Mouse (Mus musculus): ENCODE data around the gene Col5a1. TPM values are rescaled to one million over a fixed set of nuclear protein-coding genes. Genes with fewer than 3 reads are reported as not detected.

Col5a1 gene
- polyA plus RNA-seq, 1 experiment from 2014 or later = 78.1 TPM

GRCm38 (mm10) chr2:27861576-27862238 lies 24.5 kb upstream of the Col5a1 start:
- no peak overlapping the region for H3K9ac ChIP-seq (ENCODE audit: low read depth, low read length)
- ATAC-seq = no peak
- H3K9me3 ChIP-seq (ENCODE audit: control insufficient read depth, low read length) = no peaks in the 10 kb centered on the region
- H3K4me1 ChIP-seq (ENCODE audit: control insufficient read depth, insufficient read depth, low read length) = peaks cover 10% of the 10 kb centered on the region
- no peak overlapping the region for H3K27ac ChIP-seq (ENCODE audit: low read length)
- no peaks in the 10 kb centered on the region for H3K36me3 ChIP-seq (ENCODE audit: control insufficient read depth, insufficient read depth, low read length)
- H3K27me3 ChIP-seq (replicated peaks; ENCODE audit: control insufficient read depth, insufficient read depth, low read length) = no peaks in the 10 kb centered on the region
- WGBS = 80% methylated on average over 9 of the region's 9 CpGs
- H3K4me2 ChIP-seq (ENCODE audit: low read depth, low read length) = no peak overlapping the region
- no peak overlapping the region for H3K4me3 ChIP-seq (ENCODE audit: low read length)

GRCm38 (mm10) chr2:27864491-27865365 lies 21.5 kb upstream of the Col5a1 start:
- WGBS = 66% methylated on average over 18 of the region's 18 CpGs
- no peaks in the 10 kb centered on the region for H3K36me3 ChIP-seq (ENCODE audit: control insufficient read depth, insufficient read depth, low read length)
- no peaks in the 10 kb centered on the region for H3K4me1 ChIP-seq (ENCODE audit: control insufficient read depth, insufficient read depth, low read length)
- H3K27ac ChIP-seq (ENCODE audit: low read length) = no peak overlapping the region
- no peak for ATAC-seq
- no peaks in the 10 kb centered on the region for H3K9me3 ChIP-seq (ENCODE audit: control insufficient read depth, low read length)
- no peak overlapping the region for H3K9ac ChIP-seq (ENCODE audit: low read depth, low read length)
- no peak overlapping the region for H3K4me3 ChIP-seq (ENCODE audit: low read length)
- no peak overlapping the region for H3K4me2 ChIP-seq (ENCODE audit: low read depth, low read length)
- no peaks in the 10 kb centered on the region for H3K27me3 ChIP-seq (replicated peaks; ENCODE audit: control insufficient read depth, insufficient read depth, low read length)

DNA sequence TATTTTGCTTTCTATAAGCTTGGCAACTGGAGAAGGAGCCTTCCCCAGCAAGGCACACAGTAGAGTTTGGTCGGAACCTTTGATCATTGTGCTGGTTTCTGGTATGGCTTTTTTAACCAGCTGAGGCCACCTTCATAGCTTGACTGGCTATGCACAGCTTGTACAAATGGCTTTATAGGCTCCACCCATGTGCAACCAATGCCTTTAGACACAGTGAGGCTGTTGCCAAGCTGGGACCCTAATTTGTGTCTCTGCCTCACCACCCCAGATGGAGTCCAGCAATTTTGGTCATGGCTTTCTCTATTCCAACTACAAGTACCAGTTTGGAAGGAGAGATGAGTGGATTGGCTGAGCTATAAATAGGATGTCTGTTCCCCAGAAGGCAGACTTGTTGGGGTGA lies 15.6 kb upstream of the Col5a1 start:
- WGBS = 94% methylated on average over 1 of the region's 1 CpGs
- H3K27ac ChIP-seq (ENCODE audit: low read length) = no peak overlapping the region
- H3K9me3 ChIP-seq (ENCODE audit: control insufficient read depth, low read length) = no peaks in the 10 kb centered on the region
- no peak for ATAC-seq
- no peak overlapping the region for H3K4me2 ChIP-seq (ENCODE audit: low read depth, low read length)
- H3K36me3 ChIP-seq (ENCODE audit: control insufficient read depth, insufficient read depth, low read length) = no peaks in the 10 kb centered on the region
- no peaks in the 10 kb centered on the region for H3K27me3 ChIP-seq (replicated peaks; ENCODE audit: control insufficient read depth, insufficient read depth, low read length)
- H3K4me1 ChIP-seq (ENCODE audit: control insufficient read depth, insufficient read depth, low read length) = peaks cover 16% of the 10 kb centered on the region; the same call in 1 of the 2 replicates
- H3K4me3 ChIP-seq (ENCODE audit: low read length) = no peak overlapping the region
- H3K9ac ChIP-seq (ENCODE audit: low read depth, low read length) = no peak overlapping the region

DNA sequence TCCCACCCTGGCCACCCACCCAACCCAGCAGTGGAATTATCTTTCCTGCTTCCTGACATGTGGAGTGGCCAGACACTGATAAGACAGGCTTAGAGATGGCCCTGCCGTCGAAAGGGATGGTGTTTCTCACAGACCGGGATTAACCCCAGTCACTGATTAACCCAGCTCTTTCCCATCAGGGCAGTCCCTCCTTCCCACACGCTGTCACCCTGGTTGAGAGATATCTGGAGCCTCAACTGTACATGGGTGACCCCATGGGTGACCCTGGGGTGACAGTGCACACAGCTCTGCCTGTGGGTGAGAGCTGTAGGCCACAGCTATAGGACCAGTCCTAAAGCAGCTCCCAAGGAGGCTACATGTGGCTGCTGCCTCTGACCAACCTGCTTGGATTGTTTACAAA lies 15.2 kb upstream of the Col5a1 start:
- WGBS = 46% methylated on average over 4 of the region's 4 CpGs
- peak; percentile 48; the same call in 1 of the 2 replicates for ATAC-seq

GRCm38 (mm10) chr2:27872276-27872675 lies 13.9 kb upstream of the Col5a1 start:
- no peaks in the 10 kb centered on the region for H3K9me3 ChIP-seq (ENCODE audit: control insufficient read depth, low read length)
- H3K27me3 ChIP-seq (replicated peaks; ENCODE audit: control insufficient read depth, insufficient read depth, low read length) = no peaks in the 10 kb centered on the region
- no peak for ATAC-seq
- H3K36me3 ChIP-seq (ENCODE audit: control insufficient read depth, insufficient read depth, low read length) = no peaks in the 10 kb centered on the region
- WGBS = 63% methylated on average over 3 of the region's 3 CpGs
- no peak overlapping the region for H3K9ac ChIP-seq (ENCODE audit: low read depth, low read length)
- no peak overlapping the region for H3K4me3 ChIP-seq (ENCODE audit: low read length)
- H3K27ac ChIP-seq (ENCODE audit: low read length) = no peak overlapping the region; the same call in 1 of the 2 replicates
- peaks cover 17% of the 10 kb centered on the region; the same call in 1 of the 2 replicates for H3K4me1 ChIP-seq (ENCODE audit: control insufficient read depth, insufficient read depth, low read length)
- no peak overlapping the region for H3K4me2 ChIP-seq (ENCODE audit: low read depth, low read length)

More for the DNA sequence above, 15.2 kb upstream of the Col5a1 start:
- H3K4me1 ChIP-seq (ENCODE audit: control insufficient read depth, insufficient read depth, low read length) = peaks cover 17% of the 10 kb centered on the region; the same call in 1 of the 2 replicates
- no peaks in the 10 kb centered on the region for H3K9me3 ChIP-seq (ENCODE audit: control insufficient read depth, low read length)
- no peaks in the 10 kb centered on the region for H3K27me3 ChIP-seq (replicated peaks; ENCODE audit: control insufficient read depth, insufficient read depth, low read length)
- H3K9ac ChIP-seq (ENCODE audit: low read depth, low read length) = no peak overlapping the region
- H3K4me2 ChIP-seq (ENCODE audit: low read depth, low read length) = no peak overlapping the region
- H3K4me3 ChIP-seq (ENCODE audit: low read length) = no peak overlapping the region
- no peak overlapping the region for H3K27ac ChIP-seq (ENCODE audit: low read length)
- no peaks in the 10 kb centered on the region for H3K36me3 ChIP-seq (ENCODE audit: control insufficient read depth, insufficient read depth, low read length)

DNA sequence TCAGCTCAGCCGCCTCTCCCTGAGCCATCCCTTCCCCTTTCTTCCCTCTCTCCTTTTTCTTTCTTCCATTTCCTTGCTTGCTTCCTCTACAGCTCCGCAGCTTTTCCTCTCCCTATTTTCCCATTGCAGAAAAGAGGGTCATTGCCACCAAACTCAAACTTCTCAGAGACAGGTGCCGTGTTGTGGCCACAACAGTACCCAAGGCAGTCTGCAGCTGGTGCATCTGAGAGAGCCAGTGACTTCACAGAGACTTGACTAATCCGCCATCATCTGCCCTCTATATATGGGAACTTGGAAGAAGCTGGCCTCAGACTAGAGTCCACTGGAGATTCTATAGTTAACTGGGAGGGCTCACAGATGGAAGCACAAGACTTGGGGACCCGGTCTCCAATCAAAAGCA lies 13.2 kb upstream of the Col5a1 start:
- Histone ChIP-seq H3K9ac (ENCODE audit: low read depth, low read length) (no peak overlapping the region), H3K4me2 (ENCODE audit: low read depth, low read length) (no peak overlapping the region), H3K36me3 (ENCODE audit: control insufficient read depth, insufficient read depth, low read length) (no peaks in the 10 kb centered on the region), H3K9me3 (ENCODE audit: control insufficient read depth, low read length) (no peaks in the 10 kb centered on the region), H3K27me3 (replicated peaks; ENCODE audit: control insufficient read depth, insufficient read depth, low read length) (no peaks in the 10 kb centered on the region), H3K4me1 (ENCODE audit: control insufficient read depth, insufficient read depth, low read length) (peaks cover 17% of the 10 kb centered on the region; the same call in 1 of the 2 replicates), H3K27ac (ENCODE audit: low read length) (no peak overlapping the region), H3K4me3 (ENCODE audit: low read length) (no peak overlapping the region)
- 72% methylated on average over 5 of the region's 5 CpGs for WGBS
- no peak for ATAC-seq

GRCm38 (mm10) chr2:27874596-27874995 lies 11.6 kb upstream of the Col5a1 start:
- Histone ChIP-seq H3K27ac (ENCODE audit: low read length) (0 out of 2 replicates have a peak overlapping the region, but pooled peaks have one; percentile 16), H3K27me3 (replicated peaks; ENCODE audit: control insufficient read depth, insufficient read depth, low read length) (no peaks in the 10 kb centered on the region), H3K9ac (ENCODE audit: low read depth, low read length) (no peak overlapping the region), H3K4me1 (ENCODE audit: control insufficient read depth, insufficient read depth, low read length) (peaks cover 17% of the 10 kb centered on the region; the same call in 1 of the 2 replicates), H3K36me3 (ENCODE audit: control insufficient read depth, insufficient read depth, low read length) (no peaks in the 10 kb centered on the region), H3K4me3 (ENCODE audit: low read length) (no peak overlapping the region), H3K4me2 (ENCODE audit: low read depth, low read length) (no peak overlapping the region), H3K9me3 (ENCODE audit: control insufficient read depth, low read length) (no peaks in the 10 kb centered on the region)
- no peak for ATAC-seq
- WGBS = 85% methylated on average over 3 of the region's 3 CpGs

DNA sequence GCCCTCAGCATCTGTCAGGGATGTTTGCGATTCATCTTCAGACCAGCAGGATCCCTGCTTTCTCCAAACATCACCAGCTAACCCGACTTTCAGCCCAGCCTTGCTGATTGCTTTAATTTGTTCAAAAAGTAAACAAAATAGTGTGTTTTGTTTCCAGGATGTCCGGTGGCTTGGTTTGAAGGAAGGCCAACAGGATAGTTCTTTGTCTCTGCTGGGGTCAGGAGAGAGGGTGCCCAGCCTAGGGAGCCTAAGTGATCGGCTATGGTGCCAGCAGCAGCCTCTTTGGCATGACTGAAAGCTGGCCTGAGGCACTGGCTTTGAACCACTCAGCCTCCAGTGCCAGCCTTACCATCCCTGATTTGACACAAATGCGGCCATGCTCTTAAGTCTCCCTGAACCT lies 11.0 kb upstream of the Col5a1 start:
- Histone ChIP-seq H3K9me3 (ENCODE audit: control insufficient read depth, low read length) (no peaks in the 10 kb centered on the region), H3K36me3 (ENCODE audit: control insufficient read depth, insufficient read depth, low read length) (no peaks in the 10 kb centered on the region), H3K27me3 (replicated peaks; ENCODE audit: control insufficient read depth, insufficient read depth, low read length) (no peaks in the 10 kb centered on the region), H3K9ac (ENCODE audit: low read depth, low read length) (no peak overlapping the region), H3K27ac (ENCODE audit: low read length) (peak overlapping the region; percentile 56), H3K4me1 (ENCODE audit: control insufficient read depth, insufficient read depth, low read length) (peaks cover 17% of the 10 kb centered on the region; the same call in 1 of the 2 replicates), H3K4me2 (ENCODE audit: low read depth, low read length) (no peak overlapping the region), H3K4me3 (ENCODE audit: low read length) (no peak overlapping the region)
- 44% methylated on average over 5 of the region's 5 CpGs for WGBS
- ATAC-seq = no peak

- Histone ChIP-seq H3K4me1 (ENCODE audit: control insufficient read depth, insufficient read depth, low read length) (peaks cover 14% of the 10 kb centered on the region; the same call in 1 of the 2 replicates), H3K4me2 (ENCODE audit: low read depth, low read length) (no peak overlapping the region), H3K36me3 (ENCODE audit: control insufficient read depth, insufficient read depth, low read length) (no peaks in the 10 kb centered on the region), H3K4me3 (ENCODE audit: low read length) (no peak overlapping the region), H3K27me3 (replicated peaks; ENCODE audit: control insufficient read depth, insufficient read depth, low read length) (no peaks in the 10 kb centered on the region), H3K9me3 (ENCODE audit: control insufficient read depth, low read length) (no peaks in the 10 kb centered on the region), H3K27ac (ENCODE audit: low read length) (no peak overlapping the region), H3K9ac (ENCODE audit: low read depth, low read length) (no peak overlapping the region)
- WGBS = 43% methylated on average over 5 of the region's 5 CpGs
- no peak for ATAC-seq
These were observed 10.4 kb upstream of the Col5a1 start for GRCm38 (mm10) chr2:27875786-27876185.

All from intestine, embryonic 16.5 days (tissue).